ENCODE assay signal across 14 mouse cellular contexts in the genomic region with DNA sequence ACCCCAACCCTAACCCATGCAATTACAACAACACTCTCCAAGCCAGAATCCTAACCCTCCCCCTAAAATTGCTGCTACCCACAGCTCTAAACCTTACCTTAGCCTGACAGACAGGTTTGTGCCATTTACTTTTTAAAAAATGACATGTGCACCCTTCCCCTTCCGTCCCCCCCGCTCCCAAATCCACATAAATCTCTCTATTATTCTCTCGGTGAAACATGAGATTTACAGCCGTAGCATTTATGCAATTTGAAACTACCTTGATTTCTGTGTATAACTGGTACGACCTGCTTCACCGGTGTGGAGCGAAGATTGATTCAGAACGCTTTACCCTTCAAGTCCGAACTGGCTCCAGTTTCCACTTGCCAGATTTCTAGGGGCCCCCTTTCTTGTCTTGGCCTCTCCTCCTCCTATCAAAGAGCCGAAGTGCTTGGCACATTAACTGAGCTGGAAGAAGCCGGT. TPM values are rescaled to one million over a fixed set of nuclear protein-coding genes. Genes with fewer than 3 reads are reported as not detected.
DNase-seq lines count a peak whose midpoint lies in the region; ATAC-seq and TF ChIP-seq lines count a peak whose summit lies in the region.
"Had no signal": no experiment of that assay in that cellular context is flagged by ENCODE, and none has a peak within 500 bp of the region (broad histone marks: within the 10 kb centered on the region; RNA-seq: fewer than 3 reads in every experiment).

No protein-coding gene starts in this region.

- H3K27me3 ChIP-seq in embryonic facial prominence, embryonic 10.5 days (replicated peaks; ENCODE audit: low read depth, poor library complexity, severe bottlenecking): no peaks in the 10 kb centered on the region
- H3K27me3 ChIP-seq in forebrain, embryonic 13.5 days: no peaks in the 10 kb centered on the region

- no peaks in the 10 kb centered on the region for H3K9me3 ChIP-seq in embryonic facial prominence, embryonic 10.5 days
- no peaks in the 10 kb centered on the region for H3K9me3 ChIP-seq in forebrain, embryonic 13.5 days (replicated peaks)

- 70% methylated on average over 11 of the region's 11 CpGs for WGBS in embryonic facial prominence, embryonic 10.5 days
- WGBS in forebrain, embryonic 13.5 days: 80% methylated on average over 11 of the region's 11 CpGs

- H3K4me2 ChIP-seq in forebrain, embryonic 13.5 days: no peak overlapping the region

- no peaks in the 10 kb centered on the region for H3K4me1 ChIP-seq in embryonic facial prominence, embryonic 10.5 days
- H3K4me1 ChIP-seq in forebrain, embryonic 13.5 days: no peaks in the 10 kb centered on the region

- H3K27ac ChIP-seq in embryonic facial prominence, embryonic 10.5 days (replicated peaks): no peak overlapping the region; the same call in 1 of the 2 replicates
- H3K27ac ChIP-seq in gastrocnemius, adult 2 months: no peak overlapping the region
- no peak overlapping the region for H3K27ac ChIP-seq in forebrain, embryonic 13.5 days

- no peak overlapping the region for H3K4me3 ChIP-seq in embryonic facial prominence, embryonic 10.5 days
- no peak overlapping the region for H3K4me3 ChIP-seq in gastrocnemius, adult 2 months
- no peak overlapping the region for H3K4me3 ChIP-seq in forebrain, embryonic 13.5 days

- no peaks in the 10 kb centered on the region for H3K36me3 ChIP-seq in embryonic facial prominence, embryonic 10.5 days (replicated peaks)
- no peaks in the 10 kb centered on the region for H3K36me3 ChIP-seq in forebrain, embryonic 13.5 days (ENCODE audit: poor library complexity, severe bottlenecking)

- DNase-seq in kidney, adult 8-10 months: peak; percentile 1 to 2
- DNase-seq in kidney, adult 18-20 months: no peak
- DNase-seq in embryonic facial prominence, embryonic 10.5 days (ENCODE audit: low spot score): peak; percentile 42
- peak; percentile 94 for DNase-seq in gonadal fat pad, adult 2 months (ENCODE audit: low read depth)
- DNase-seq in lung, postnatal 25 days (ENCODE audit: low spot score): peak; percentile 13
- no peak for DNase-seq in gastrocnemius, adult 2 months
- no peak for DNase-seq in frontal cortex, postnatal 14 days (ENCODE audit: low spot score in 2 of 2)
- DNase-seq: B cell, adult 2 months; cerebellum, adult 2 months; heart, adult 18-20 months; heart, postnatal 10 days had no signal

- no peak for ATAC-seq in forebrain, embryonic 13.5 days

- TF ChIP-seq CTCF in gastrocnemius, adult 2 months (IDR thresholded peaks at IDR 0.05): no peak

- intact Hi-C loops in gastrocnemius, adult 2 months (cut with DNase I): no loop called here

- H3K9ac ChIP-seq in forebrain, embryonic 13.5 days: no peak overlapping the region

RNA-seq across cellular contexts. Expression of gene Pard3, which starts 38.4 kb away (rescaled TPM):
- 30.8 and 33.4 TPM in 2 replicates for polyA plus RNA-seq in embryonic facial prominence, embryonic 10.5 days (2016; fragmentation: Nextera tagmentation; extraction: Ambion mirVana)
- polyA plus RNA-seq in gonadal fat pad, adult 2 months (2012; rRNA removed): 31.5 and 32.4 TPM in 2 replicates
- 10 to 100 TPM; 29.8 to 30.2 TPM for total RNA-seq in gastrocnemius, adult 2 months (2021)
- 23.7 and 24.7 TPM in 2 replicates for polyA plus RNA-seq in forebrain, embryonic 13.5 days (2015; fragmentation: Nextera tagmentation; extraction: Ambion mirVana)
- total RNA-seq: megakaryocyte, adult 5-6 weeks; MEL had no signal

RNA-seq across cellular contexts. Expression of gene Rbm34, which starts 54.4 kb away (rescaled TPM):
- 24.9 and 26.9 TPM in 2 replicates for polyA plus RNA-seq in embryonic facial prominence, embryonic 10.5 days (2016; fragmentation: Nextera tagmentation; extraction: Ambion mirVana)
- 2.3 and 2.9 TPM in 2 replicates for polyA plus RNA-seq in gonadal fat pad, adult 2 months (2012; rRNA removed)
- total RNA-seq in gastrocnemius, adult 2 months (2021): 1 to 10 TPM; 4.7 to 4.8 TPM
- 24.0 and 25.7 TPM in 2 replicates for polyA plus RNA-seq in forebrain, embryonic 13.5 days (2015; fragmentation: Nextera tagmentation; extraction: Ambion mirVana)

Comparison
In these comparisons a context has a peak if more than half of its experiments do, and no peak if none do; other contexts are left out.
1. DNase-seq: peak in kidney, adult 8-10 months (2 of 2), embryonic facial prominence, embryonic 10.5 days (single experiment), gonadal fat pad, adult 2 months (single experiment) and lung, postnatal 25 days (single experiment); none in kidney, adult 18-20 months (single experiment), gastrocnemius, adult 2 months (single experiment) and frontal cortex, postnatal 14 days (0 of 2).